Mouse (Mus musculus) heart, embryonic 13.5 days (tissue): ENCODE data around the gene Xpo5. TPM values are rescaled to one million over a fixed set of nuclear protein-coding genes. Genes with fewer than 3 reads are reported as not detected.

Experiments used
- ATAC-seq: fragments of 200-750 bp; cut with Nextera tagmentation; 2 replicates; pipeline ENCODE4 v1.8.0; 2017; ENCODE audit warnings: moderate TSS enrichment; ENCODE audit not compliant: insufficient number of reproducible peaks, low FRiP score, low TSS enrichment; ENCODE audit errors: extremely low read depth
- H3K27ac ChIP-seq: fragments of 300-500 bp; sonication (generic); replicated peaks from 2 replicates; pipeline ENCODE4 v1.5.1; 2015; ENCODE audit warnings: moderate library complexity, mild to moderate bottlenecking, inconsistent platforms
- H3K27me3 ChIP-seq: fragments of 300-500 bp; sonication (generic); replicated peaks from 2 replicates; pipeline ENCODE4 v1.6.1; 2015; ENCODE audit warnings: mild to moderate bottlenecking, inconsistent platforms
- H3K36me3 ChIP-seq: fragments of 300-500 bp; sonication (generic); 2 replicates; pipeline ENCODE4 v1.6.1; 2015; ENCODE audit warnings: mild to moderate bottlenecking, inconsistent platforms
- H3K4me1 ChIP-seq: fragments of 300-500 bp; sonication (generic); 2 replicates; pipeline ENCODE4 v1.6.1; 2015; ENCODE audit warnings: inconsistent platforms
- H3K4me2 ChIP-seq: fragments of 300-500 bp; sonication (generic); 2 replicates; pipeline ENCODE4 v1.6.1; 2015; ENCODE audit warnings: inconsistent platforms, mild to moderate bottlenecking, moderate library complexity
- H3K4me3 ChIP-seq: fragments of 300-500 bp; sonication (generic); 2 replicates; pipeline ENCODE4 v1.5.1; 2015; ENCODE audit warnings: moderate library complexity, mild to moderate bottlenecking, inconsistent platforms
- H3K9ac ChIP-seq: fragments of 300-500 bp; sonication (generic); 2 replicates; pipeline ENCODE4 v1.6.1; 2015; ENCODE audit warnings: inconsistent platforms, mild to moderate bottlenecking, moderate library complexity
- H3K9me3 ChIP-seq: fragments of 300-500 bp; sonication (generic); 2 replicates; pipeline ENCODE4 v1.6.1; 2016; ENCODE audit warnings: inconsistent platforms
- WGBS: fragments of 180-500 bp; shearing (Covaris S2); methylation state at CpG from one replicate; pipeline ENCODE4 v1.1.7; 2015; ENCODE audit warnings: mixed read lengths; 5-methylcytosine and 5-hydroxymethylcytosine counted together
- polyA plus RNA-seq: library from polyadenylated mRNA; unstranded; fragments of >200 nt; fragmentation: Nextera tagmentation; extraction: Ambion mirVana; gene quantifications from 2 replicates; pipeline ENCODE4 v1.2.1, GENCODE M21; 2015

Xpo5 gene
- polyA plus RNA-seq, 1 experiment from 2014 or later = 19.8 TPM

DNA sequence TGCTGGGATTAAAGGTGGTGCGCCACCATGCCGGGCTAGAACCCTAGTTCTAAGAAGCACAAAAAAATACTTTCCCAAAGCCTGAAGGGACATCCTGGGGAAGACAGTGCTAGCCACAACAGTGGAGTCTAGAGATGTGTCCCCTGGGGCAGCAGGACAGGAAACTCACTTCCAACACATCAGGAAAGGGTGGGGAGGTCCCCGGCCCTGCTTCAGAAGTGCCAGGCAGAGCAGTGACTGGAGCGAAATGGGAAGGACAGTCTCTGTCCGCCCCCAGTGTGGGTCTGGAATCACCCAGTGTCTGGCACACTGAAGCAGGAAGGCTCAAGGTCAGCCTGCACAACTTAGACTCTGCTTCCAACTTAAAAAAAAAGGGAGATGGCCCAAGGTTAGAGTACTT, 70.1 kb downstream of the Xpo5 start:
- Histone ChIP-seq H3K4me2 (no peak overlapping the region), H3K4me1 (peaks cover 76% of the 10 kb centered on the region), H3K4me3 (no peak overlapping the region), H3K27ac (no peak overlapping the region), H3K9me3 (no peaks in the 10 kb centered on the region), H3K27me3 (no peaks in the 10 kb centered on the region), H3K36me3 (peaks cover 71% of the 10 kb centered on the region), H3K9ac (0 out of 2 replicates have a peak overlapping the region, but pooled peaks have one; percentile 14)
- no peak for ATAC-seq
- WGBS = 75% methylated on average over 5 of the region's 5 CpGs

DNA sequence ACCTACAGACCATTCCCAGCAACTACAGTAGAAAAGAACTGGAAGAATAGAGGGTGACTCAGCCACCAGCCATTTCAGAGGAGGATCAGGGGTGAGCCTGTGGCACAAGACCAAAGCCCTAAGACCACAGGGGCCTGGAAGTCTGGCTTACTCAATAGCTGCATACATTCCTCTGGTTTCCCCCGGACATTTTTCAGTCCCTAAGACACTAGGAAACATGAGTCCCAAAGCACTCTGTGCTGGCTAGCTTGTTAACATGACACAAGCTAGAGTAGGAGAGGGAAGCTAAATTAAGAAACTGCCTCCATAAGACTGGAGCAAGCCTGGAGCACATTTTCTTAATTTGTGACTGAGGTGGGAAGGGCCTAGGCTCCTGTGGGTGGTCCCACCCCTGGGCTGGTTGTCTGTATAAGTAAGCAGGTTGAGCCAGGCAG, 71.2 kb downstream of the Xpo5 start:
- H3K9ac ChIP-seq = peak overlapping the region; percentile 62
- peaks cover 77% of the 10 kb centered on the region for H3K36me3 ChIP-seq
- peak overlapping the region; percentile 75 for H3K27ac ChIP-seq
- H3K4me2 ChIP-seq = no peak overlapping the region
- no peak for ATAC-seq
- no peaks in the 10 kb centered on the region for H3K27me3 ChIP-seq
- 64% methylated on average over 1 of the region's 1 CpGs for WGBS
- peaks cover 76% of the 10 kb centered on the region for H3K4me1 ChIP-seq
- no peaks in the 10 kb centered on the region for H3K9me3 ChIP-seq
- no peak overlapping the region for H3K4me3 ChIP-seq

DNA sequence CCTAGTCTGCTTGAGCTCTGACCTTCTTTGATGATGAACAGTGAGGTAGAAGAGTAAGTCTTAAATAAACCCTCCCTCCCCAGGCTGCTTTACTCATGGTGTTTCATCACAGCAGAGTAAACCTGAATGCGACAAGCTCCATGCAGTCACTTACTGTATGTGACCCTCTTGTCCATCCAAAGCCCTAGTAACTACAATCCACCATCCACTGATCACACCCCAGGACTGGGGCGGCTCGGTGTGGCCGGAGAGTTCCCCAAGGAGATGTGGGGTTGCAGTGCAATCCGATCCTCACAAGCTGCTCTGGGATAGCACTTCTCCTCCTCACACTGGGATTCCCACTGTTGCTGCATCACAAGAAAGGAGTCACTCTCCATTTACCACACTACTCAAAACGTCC, 71.9 kb downstream of the Xpo5 start:
- Histone ChIP-seq H3K36me3 (peaks cover 80% of the 10 kb centered on the region), H3K27ac (peak overlapping the region; percentile 75)
- WGBS = 74% methylated on average over 6 of the region's 6 CpGs

DNA sequence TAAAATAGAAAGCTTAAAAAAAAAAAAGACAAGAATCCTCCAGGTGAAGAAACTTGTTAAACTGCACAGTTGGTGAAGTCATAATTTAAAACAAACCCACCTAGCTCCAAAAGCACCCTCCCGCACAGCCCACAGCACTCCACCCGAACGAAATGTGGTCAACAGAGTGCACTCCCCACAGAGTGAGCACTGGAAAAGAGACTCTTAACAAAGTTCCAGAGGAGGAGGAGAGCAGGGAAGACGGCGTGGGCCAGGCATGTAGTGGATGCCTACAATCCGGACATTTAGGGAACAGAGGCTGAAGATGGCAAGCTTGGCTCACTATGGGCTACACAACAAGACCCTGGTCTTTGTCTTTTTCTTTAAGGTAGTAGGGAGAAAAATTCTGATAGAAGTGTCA, 72.5 kb downstream of the Xpo5 start:
- Histone ChIP-seq H3K27ac (no peak overlapping the region), H3K4me3 (no peak overlapping the region), H3K27me3 (no peaks in the 10 kb centered on the region), H3K9ac (no peak overlapping the region), H3K9me3 (no peaks in the 10 kb centered on the region), H3K4me2 (no peak overlapping the region), H3K36me3 (peaks cover 80% of the 10 kb centered on the region), H3K4me1 (peaks cover 64% of the 10 kb centered on the region)
- WGBS = 87% methylated on average over 6 of the region's 6 CpGs
- ATAC-seq = no peak

More for the DNA sequence above, 71.9 kb downstream of the Xpo5 start:
- no peak for ATAC-seq
- no peak overlapping the region for H3K4me3 ChIP-seq
- no peak overlapping the region for H3K4me2 ChIP-seq
- H3K9ac ChIP-seq = peak overlapping the region; percentile 62
- H3K9me3 ChIP-seq = no peaks in the 10 kb centered on the region
- peaks cover 70% of the 10 kb centered on the region for H3K4me1 ChIP-seq
- H3K27me3 ChIP-seq = no peaks in the 10 kb centered on the region

DNA sequence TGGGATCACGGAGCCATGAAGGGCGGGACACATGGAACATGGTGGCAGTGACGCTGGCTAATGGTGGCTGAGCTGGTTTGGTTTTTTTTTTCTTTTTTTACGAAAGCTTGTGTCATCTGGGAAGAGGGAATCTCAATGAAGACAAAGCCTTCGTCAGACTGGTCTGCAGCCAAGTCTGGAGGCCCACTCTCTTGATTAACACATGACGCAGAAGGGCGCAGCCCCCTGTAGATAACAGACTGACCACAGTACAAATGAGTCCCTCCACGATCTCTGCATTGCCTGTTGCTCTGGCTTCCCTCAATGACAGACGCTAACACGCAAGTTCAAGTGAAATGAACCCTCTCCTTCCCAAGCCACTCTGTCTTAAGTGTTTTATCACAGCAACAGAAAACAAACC, 72.9 kb downstream of the Xpo5 start:
- H3K9ac ChIP-seq = no peak overlapping the region
- H3K27me3 ChIP-seq = no peaks in the 10 kb centered on the region
- WGBS = 54% methylated on average over 10 of the region's 10 CpGs
- H3K36me3 ChIP-seq = peaks cover 80% of the 10 kb centered on the region
- H3K9me3 ChIP-seq = no peaks in the 10 kb centered on the region
- peaks cover 65% of the 10 kb centered on the region for H3K4me1 ChIP-seq
- no peak overlapping the region for H3K4me2 ChIP-seq
- no peak overlapping the region for H3K4me3 ChIP-seq
- no peak overlapping the region for H3K27ac ChIP-seq
- ATAC-seq = no peak

DNA sequence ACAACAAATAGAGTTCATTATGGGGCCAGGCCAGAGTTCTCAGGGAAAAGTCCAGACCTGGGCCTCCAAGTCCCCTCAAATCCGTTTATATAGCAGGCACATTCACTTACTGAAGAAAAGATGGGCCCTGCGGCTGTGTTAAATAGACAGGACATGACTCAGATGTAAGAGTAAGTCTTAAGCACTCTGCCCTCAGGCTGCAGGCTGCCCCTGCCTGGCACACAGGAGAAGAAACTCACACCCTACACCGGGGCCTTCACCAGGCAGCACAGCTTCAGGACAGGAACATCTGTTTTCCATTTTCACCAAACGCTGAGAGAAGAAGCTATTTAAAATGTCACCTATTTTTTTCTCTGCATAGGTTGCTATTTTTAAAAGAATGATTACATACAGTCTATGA, 75.0 kb downstream of the Xpo5 start:
- H3K9me3 ChIP-seq = no peaks in the 10 kb centered on the region
- no peak overlapping the region for H3K4me2 ChIP-seq
- no peak overlapping the region for H3K9ac ChIP-seq
- peak overlapping the region; percentile 63 for H3K27ac ChIP-seq
- peaks cover 73% of the 10 kb centered on the region for H3K4me1 ChIP-seq
- peaks cover 68% of the 10 kb centered on the region for H3K36me3 ChIP-seq
- no peak for ATAC-seq
- no peak overlapping the region for H3K4me3 ChIP-seq
- no peaks in the 10 kb centered on the region for H3K27me3 ChIP-seq
- WGBS = 71% methylated on average over 4 of the region's 4 CpGs

DNA sequence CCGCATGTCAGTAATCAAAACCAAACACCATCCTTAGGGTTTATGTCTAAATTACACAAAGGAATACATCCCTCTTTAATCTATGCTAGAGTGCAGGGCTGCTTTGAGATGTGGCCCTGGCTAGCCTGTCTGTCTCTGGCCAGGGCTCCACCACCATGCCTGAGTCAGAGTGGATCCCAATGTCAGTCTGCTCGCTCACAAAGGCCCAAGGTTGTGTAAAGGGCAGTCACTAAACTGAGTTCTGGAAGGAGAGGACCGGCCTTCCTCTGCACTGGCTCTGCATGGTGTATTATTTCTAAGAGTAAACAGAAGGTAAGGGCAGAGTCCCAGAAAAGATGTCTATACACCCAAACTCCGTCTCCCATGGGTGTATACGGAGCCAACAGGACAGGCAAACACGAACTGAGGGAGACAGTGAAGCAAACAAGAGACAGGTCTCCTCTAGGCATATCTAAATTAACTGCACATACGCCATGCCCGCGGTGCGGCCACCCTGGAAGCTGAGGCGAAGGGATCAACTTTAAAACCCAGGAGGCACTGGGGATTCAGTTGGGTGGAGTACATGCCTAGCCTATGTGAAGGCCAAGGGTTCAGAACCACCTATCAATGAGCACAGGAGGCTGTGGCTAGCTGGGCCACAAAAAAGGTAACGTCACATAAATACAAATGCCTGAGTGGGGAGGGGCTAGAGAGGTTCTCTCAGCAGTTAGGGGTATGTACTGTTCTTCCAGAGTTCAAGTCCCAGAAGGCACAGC, 75.6 kb downstream of the Xpo5 start:
- ATAC-seq = no peak
- Histone ChIP-seq H3K9ac (peak overlapping the region; percentile 44; the same call in 1 of the 2 replicates), H3K27me3 (no peaks in the 10 kb centered on the region), H3K9me3 (no peaks in the 10 kb centered on the region), H3K4me2 (no peak overlapping the region), H3K36me3 (peaks cover 65% of the 10 kb centered on the region), H3K4me3 (no peak overlapping the region), H3K4me1 (peaks cover 69% of the 10 kb centered on the region), H3K27ac (peak overlapping the region; percentile 63)
- 81% methylated on average over 12 of the region's 12 CpGs for WGBS

DNA sequence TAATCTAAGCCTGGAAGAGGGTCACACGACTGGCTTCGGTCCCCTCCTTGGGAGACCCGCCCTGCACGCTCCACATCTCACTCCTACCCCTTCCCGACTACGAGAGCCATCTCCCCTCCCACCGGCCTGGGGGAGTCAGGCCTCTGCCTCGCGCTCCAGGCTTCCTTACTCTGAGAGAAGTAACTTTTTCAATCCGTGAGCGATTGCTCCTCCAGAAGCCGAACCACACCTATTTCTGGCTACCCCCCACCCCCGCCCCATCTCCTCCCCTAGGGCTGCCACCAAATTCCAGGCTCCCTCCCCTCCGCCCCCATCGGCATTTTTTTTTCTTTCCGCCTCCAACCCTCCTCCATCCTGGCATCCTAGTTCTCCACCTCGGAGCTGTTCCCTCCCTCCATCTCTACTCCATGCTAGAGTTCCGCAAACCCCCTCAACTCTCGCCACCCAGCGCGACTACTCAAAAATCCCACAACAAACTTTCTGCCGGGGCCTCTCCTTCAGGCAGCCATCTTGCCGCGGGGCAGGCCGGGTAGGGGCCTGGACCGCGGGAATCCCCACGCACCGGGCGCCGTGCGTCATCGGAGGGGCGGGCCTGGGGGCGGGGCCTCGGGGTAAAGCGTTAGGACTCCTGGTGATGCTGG, 80.0 kb downstream of the Xpo5 start, which contains the start of gene Tjap1:
TSS of gene Tjap1 (minus strand) at position 544 of the 641 bp plus-strand sequence.
- peak within 1 kb of the TSS; percentile 89 for H3K9ac ChIP-seq
- peaks cover 36% of the 10 kb centered on the region for H3K4me1 ChIP-seq
- WGBS = under 1% methylated on average over 37 of the region's 37 CpGs
- H3K36me3 ChIP-seq = peaks cover 34% of the 10 kb centered on the region
- H3K27ac ChIP-seq = peak within 1 kb of the TSS; percentile 96
- no peaks in the 10 kb centered on the region for H3K27me3 ChIP-seq
- peak; percentile 87 for ATAC-seq
- H3K4me2 ChIP-seq = peak within 1 kb of the TSS; percentile 95
- H3K9me3 ChIP-seq = no peaks in the 10 kb centered on the region
- H3K4me3 ChIP-seq = peak within 1 kb of the TSS; percentile 85

DNA sequence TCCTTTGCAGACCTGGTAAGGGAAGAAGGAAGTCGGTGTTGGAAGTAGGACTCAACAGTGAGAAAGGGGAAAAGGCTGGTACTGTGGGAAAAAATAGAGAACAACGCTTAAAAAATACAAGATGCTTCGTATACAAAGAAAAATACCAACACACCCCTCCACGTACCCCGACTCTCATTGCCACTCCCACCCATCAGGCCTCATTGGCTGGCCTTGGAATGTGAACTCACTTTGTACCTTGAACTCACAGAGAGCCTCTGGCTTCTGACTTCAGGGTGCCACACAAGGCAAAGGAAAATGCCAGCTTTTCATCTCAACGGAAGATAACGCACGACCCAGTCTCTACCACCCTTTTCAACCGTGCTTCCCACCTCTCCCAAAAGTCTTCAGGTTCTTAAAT, 80.6 kb downstream of the Xpo5 start:
- peaks cover 30% of the 10 kb centered on the region for H3K36me3 ChIP-seq
- no peaks in the 10 kb centered on the region for H3K9me3 ChIP-seq
- H3K27ac ChIP-seq = no peak overlapping the region; the same call in 1 of the 2 replicates
- peaks cover 35% of the 10 kb centered on the region for H3K4me1 ChIP-seq
- H3K4me3 ChIP-seq = peak overlapping the region; percentile 85
- WGBS = 21% methylated on average over 9 of the region's 9 CpGs
- H3K4me2 ChIP-seq = peak overlapping the region; percentile 95
- H3K27me3 ChIP-seq = no peaks in the 10 kb centered on the region
- ATAC-seq = no peak
- H3K9ac ChIP-seq = peak overlapping the region; percentile 89

DNA sequence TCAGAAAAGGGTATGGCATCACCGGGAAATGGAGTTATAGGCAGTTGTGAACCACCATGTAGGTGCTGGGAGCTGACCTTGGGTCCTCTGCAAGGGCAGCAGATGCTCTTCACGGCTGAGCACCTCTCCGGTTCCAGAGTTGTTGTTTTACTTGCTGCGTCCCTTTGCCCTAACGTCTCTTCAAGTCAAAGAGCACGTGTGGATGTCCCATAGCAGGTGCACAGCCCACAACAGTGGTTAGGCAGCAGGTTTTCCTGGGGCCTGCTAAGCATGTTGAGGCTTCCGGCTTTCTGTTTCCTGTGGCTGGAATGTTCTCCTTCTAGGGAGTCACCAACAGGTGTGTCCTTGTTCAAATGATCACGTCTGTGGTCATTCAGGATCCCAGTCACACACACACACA, 81.3 kb downstream of the Xpo5 start:
- Histone ChIP-seq H3K4me1 (peaks cover 31% of the 10 kb centered on the region), H3K4me3 (no peak overlapping the region), H3K36me3 (peaks cover 22% of the 10 kb centered on the region), H3K9me3 (no peaks in the 10 kb centered on the region), H3K4me2 (no peak overlapping the region), H3K27me3 (no peaks in the 10 kb centered on the region), H3K9ac (no peak overlapping the region), H3K27ac (no peak overlapping the region)
- no peak for ATAC-seq
- 81% methylated on average over 8 of the region's 8 CpGs for WGBS

DNA sequence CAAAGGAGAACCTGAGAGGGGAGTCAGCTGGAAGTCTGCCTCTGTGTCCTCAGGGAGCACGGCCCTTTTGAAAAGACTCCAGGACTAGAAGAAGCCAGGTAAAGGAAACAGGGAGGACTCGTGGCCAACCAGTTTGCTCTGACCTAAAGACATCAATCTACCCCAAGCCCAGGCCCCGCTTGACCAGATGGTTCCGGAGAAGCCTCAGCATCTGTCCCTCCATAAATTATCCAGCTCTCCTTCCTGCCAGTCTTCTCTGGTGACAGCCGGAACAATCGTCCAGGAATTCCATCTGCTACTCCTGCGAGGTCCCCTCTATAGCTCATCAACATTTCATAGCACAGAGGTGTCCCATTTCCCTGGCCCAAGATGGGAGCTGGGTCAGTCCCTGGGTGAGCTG, 82.1 kb downstream of the Xpo5 start:
- no peak for ATAC-seq
- H3K4me3 ChIP-seq = no peak overlapping the region
- H3K4me2 ChIP-seq = no peak overlapping the region
- H3K9me3 ChIP-seq = no peaks in the 10 kb centered on the region
- WGBS = 55% methylated on average over 7 of the region's 7 CpGs
- H3K36me3 ChIP-seq = peaks cover 14% of the 10 kb centered on the region
- H3K9ac ChIP-seq = no peak overlapping the region
- H3K27ac ChIP-seq = no peak overlapping the region
- H3K4me1 ChIP-seq = peaks cover 31% of the 10 kb centered on the region
- no peaks in the 10 kb centered on the region for H3K27me3 ChIP-seq
